Mouse (Mus musculus) liver, embryonic 11.5 days (tissue): ENCODE results near the gene Ndufv3. TPM values are rescaled to one million over a fixed set of nuclear protein-coding genes. Genes with fewer than 3 reads are reported as not detected.
A peak's percentile ranks its signal among the peaks of the same experiment; 100 is the strongest.

Experiments
- ATAC-seq: fragments of 200-750 bp; cut with Nextera tagmentation; replicated peaks from 2 replicates; pipeline ENCODE4 v1.8.0; 2017; ENCODE audit warnings: moderate number of reproducible peaks, mild to moderate bottlenecking, moderate TSS enrichment, moderate library complexity; ENCODE audit not compliant: low FRiP score
- DNase-seq: peaks from one replicate; pipeline ENCODE4 v3.0.0-alpha.2; 2017; ENCODE audit warnings: low spot score
- H3K27ac ChIP-seq: fragments of 300-500 bp; sonication (generic); 2 replicates; pipeline ENCODE4 v1.5.1; 2014; ENCODE audit warnings: mild to moderate bottlenecking, low read depth, low read length, control low read depth
- H3K27me3 ChIP-seq: fragments of 300-500 bp; sonication (generic); replicated peaks from 2 replicates; pipeline ENCODE4 v1.6.1; 2014; ENCODE audit warnings: low read length, mixed read lengths; ENCODE audit not compliant: control insufficient read depth, insufficient read depth
- H3K36me3 ChIP-seq: fragments of 300-500 bp; sonication (generic); 2 replicates; pipeline ENCODE4 v1.6.1; 2014; ENCODE audit warnings: mild to moderate bottlenecking, low read length, moderate library complexity, mixed read lengths; ENCODE audit not compliant: control insufficient read depth, insufficient read depth
- H3K4me1 ChIP-seq: fragments of 300-500 bp; sonication (generic); replicated peaks from 2 replicates; pipeline ENCODE4 v1.6.1; 2014; ENCODE audit warnings: low read length, mixed read lengths; ENCODE audit not compliant: control insufficient read depth, insufficient read depth
- H3K4me2 ChIP-seq: fragments of 300-500 bp; sonication (generic); 2 replicates; pipeline ENCODE4 v1.6.1; 2014; ENCODE audit warnings: mild to moderate bottlenecking, control low read depth, moderate library complexity
- H3K4me3 ChIP-seq: fragments of 300-500 bp; sonication (generic); 2 replicates; pipeline ENCODE4 v1.5.1; 2014; ENCODE audit warnings: low read depth, low read length, control low read depth
- H3K9ac ChIP-seq: fragments of 300-500 bp; sonication (generic); 2 replicates; pipeline ENCODE4 v1.6.1; 2014; ENCODE audit warnings: low read depth, low read length, control low read depth
- H3K9me3 ChIP-seq: fragments of 300-500 bp; sonication (generic); 2 replicates; pipeline ENCODE4 v1.6.1; 2016; ENCODE audit warnings: low read length, inconsistent platforms, mixed read lengths; ENCODE audit not compliant: control insufficient read depth
- WGBS: fragments of 180-500 bp; shearing (Covaris S2); extraction: QIAGEN DNeasy Blood & Tissue Kit; methylation state at CpG from one replicate; pipeline ENCODE4 v1.1.7; 2014; 5-methylcytosine and 5-hydroxymethylcytosine counted together
- polyA plus RNA-seq: library from polyadenylated mRNA; unstranded; fragments of >200 nt; fragmentation: Nextera tagmentation; extraction: Ambion mirVana; gene quantifications from 2 replicates; pipeline ENCODE4 v1.2.1, GENCODE M21; 2014

Ndufv3 gene
- polyA plus RNA-seq, 1 experiment from 2014 or later, result 352 TPM

DNA sequence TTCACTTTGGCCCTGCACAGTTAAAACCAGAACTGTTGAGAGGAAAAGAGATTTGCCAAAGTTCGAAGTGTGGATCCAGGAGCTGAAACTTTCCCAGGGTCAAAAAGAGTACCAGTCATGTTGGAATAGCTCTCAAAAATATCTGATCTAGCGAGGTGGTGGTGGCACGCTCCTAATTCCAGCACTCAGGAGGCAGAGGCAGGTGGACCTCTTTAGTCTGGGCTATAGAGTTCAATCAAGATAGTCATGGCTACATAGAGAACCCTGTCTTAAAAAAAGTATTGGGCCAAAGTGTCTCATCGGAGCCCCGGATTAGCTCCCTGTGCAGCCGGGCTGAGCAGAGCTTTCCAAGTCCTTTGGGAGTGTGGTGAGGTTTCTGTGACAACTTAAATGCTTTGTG, 46.4 kb downstream of the Ndufv3 start:
- peak overlapping the region; percentile 88; the same call in 1 of the 2 replicates for H3K27ac ChIP-seq
- H3K9ac ChIP-seq, result peak overlapping the region; percentile 92
- WGBS, result 73% methylated on average over 6 of the region's 6 CpGs

DNA sequence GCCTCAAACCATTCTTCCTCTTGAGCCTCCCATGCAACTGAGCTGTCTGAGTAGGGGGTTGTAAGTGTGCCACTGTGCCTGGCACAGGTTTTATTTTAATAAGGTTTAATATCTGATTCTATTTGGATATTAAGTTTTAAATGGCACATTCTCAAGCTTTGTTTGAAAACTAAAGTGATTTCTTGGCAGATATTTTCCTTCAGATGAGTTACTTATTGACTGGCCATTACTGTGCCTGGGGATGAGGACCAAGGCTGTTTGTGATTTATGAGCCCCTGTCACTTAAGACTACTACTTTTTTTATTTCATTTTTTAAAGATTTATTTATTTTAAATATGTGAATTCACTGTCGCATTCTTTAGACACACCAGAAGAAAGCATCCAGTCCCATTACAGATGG, 49.8 kb downstream of the Ndufv3 start:
- ATAC-seq (no peak), DNase-seq (no peak)
- WGBS, result 100% methylated on average over 1 of the region's 1 CpGs
- H3K36me3 ChIP-seq, result no peaks in the 10 kb centered on the region
- no peak overlapping the region for H3K27ac ChIP-seq
- H3K4me3 ChIP-seq, result no peak overlapping the region
- H3K9me3 ChIP-seq, result no peaks in the 10 kb centered on the region
- no peaks in the 10 kb centered on the region for H3K27me3 ChIP-seq
- H3K4me2 ChIP-seq, result no peak overlapping the region
- H3K9ac ChIP-seq, result no peak overlapping the region
- H3K4me1 ChIP-seq, result peaks cover 19% of the 10 kb centered on the region

More for the DNA sequence above, 46.4 kb downstream of the Ndufv3 start:
- Histone ChIP-seq H3K9me3 (no peaks in the 10 kb centered on the region), H3K36me3 (no peaks in the 10 kb centered on the region), H3K4me1 (peaks cover 23% of the 10 kb centered on the region), H3K4me2 (peak overlapping the region; percentile 94), H3K4me3 (peak overlapping the region; percentile 73), H3K27me3 (no peaks in the 10 kb centered on the region)
- no peak for DNase-seq
- no peak for ATAC-seq

DNA sequence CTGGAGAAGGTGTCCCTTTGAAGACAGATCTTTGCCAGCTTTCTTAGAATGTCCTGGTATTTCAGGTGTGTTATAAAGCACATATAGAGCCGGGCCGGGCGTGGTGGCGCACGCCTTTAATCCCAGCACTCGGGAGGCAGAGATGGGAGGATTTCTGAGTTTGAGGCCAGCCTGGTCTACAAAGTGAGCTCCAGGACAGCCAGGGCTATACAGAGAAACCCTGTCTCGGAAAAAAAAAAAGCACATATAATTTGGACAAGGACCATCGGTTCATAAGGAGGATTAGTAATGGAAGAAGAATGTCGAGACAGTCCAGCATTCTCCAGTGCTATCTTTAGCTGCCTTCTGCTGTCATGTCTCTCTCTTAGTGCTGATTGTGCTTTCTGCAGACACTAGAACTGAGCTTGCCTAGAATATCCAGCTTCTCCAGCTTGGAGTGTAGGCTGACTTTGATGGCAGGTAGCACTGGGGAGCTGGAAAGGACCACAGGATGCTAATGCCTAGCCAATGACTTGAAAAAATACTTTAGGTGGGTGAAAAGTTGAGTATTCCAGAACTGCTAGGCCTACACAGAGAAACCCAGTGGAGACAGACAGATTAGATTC, 50.5 kb downstream of the Ndufv3 start:
- no peaks in the 10 kb centered on the region for H3K27me3 ChIP-seq
- ATAC-seq (peak; percentile 83), DNase-seq (peak; percentile 64)
- 82% methylated on average over 9 of the region's 9 CpGs for WGBS
- H3K4me2 ChIP-seq, result no peak overlapping the region
- H3K9me3 ChIP-seq, result no peaks in the 10 kb centered on the region
- no peaks in the 10 kb centered on the region for H3K36me3 ChIP-seq
- no peak overlapping the region for H3K9ac ChIP-seq
- H3K4me3 ChIP-seq, result no peak overlapping the region
- peaks cover 20% of the 10 kb centered on the region for H3K4me1 ChIP-seq
- H3K27ac ChIP-seq, result no peak overlapping the region

DNA sequence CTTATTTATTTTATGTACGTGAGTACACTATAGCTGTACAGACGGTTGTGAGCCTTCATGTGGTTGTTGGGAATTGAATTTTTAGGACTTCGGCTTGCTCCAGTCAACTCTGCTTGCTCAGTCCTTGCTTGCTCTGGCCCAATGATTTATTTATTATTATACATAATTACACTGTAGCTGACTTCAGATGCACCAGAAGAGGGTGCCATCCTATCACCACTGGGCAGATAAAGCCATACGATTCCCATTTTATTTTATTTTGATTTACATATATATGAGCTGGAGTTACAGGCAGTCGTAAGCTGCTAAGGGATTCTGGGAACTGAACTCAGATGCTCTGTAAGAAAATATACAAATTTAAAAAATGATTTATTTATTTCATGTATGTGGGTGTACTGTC, 51.8 kb downstream of the Ndufv3 start:
- WGBS, result 90% methylated on average over 5 of the region's 5 CpGs
- Histone ChIP-seq H3K4me1 (peaks cover 10% of the 10 kb centered on the region), H3K36me3 (no peaks in the 10 kb centered on the region), H3K4me2 (no peak overlapping the region), H3K9me3 (no peaks in the 10 kb centered on the region), H3K4me3 (no peak overlapping the region), H3K27me3 (no peaks in the 10 kb centered on the region), H3K9ac (no peak overlapping the region), H3K27ac (no peak overlapping the region)
- ATAC-seq (no peak), DNase-seq (no peak)

DNA sequence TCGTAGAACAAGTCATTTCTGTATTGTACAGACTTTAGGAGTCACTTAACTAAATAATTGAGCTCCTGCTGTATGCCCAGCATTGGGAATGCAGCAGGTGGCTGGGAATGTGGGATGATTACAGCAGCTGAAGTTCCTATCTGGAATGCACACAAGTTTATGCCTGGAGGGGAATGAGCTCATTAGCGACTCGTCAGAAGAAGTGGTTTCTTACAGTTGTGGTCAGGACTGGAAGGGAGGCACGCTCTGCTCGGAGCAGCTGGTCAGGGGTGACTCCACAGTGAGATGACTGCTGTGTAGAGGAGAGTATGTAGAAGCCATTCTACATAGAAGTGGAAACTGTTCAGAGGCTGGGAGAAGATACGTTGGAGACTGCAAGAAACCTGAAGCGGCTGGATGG, 54.7 kb downstream of the Ndufv3 start:
- no peaks in the 10 kb centered on the region for H3K9me3 ChIP-seq
- H3K4me2 ChIP-seq, result no peak overlapping the region
- H3K36me3 ChIP-seq, result no peaks in the 10 kb centered on the region
- WGBS, result 64% methylated on average over 7 of the region's 7 CpGs
- no peak overlapping the region for H3K4me3 ChIP-seq
- H3K27me3 ChIP-seq, result no peaks in the 10 kb centered on the region
- H3K9ac ChIP-seq, result no peak overlapping the region
- no peak overlapping the region for H3K27ac ChIP-seq
- peaks cover 3% of the 10 kb centered on the region; the same call in 1 of the 2 replicates for H3K4me1 ChIP-seq
- DNase-seq, result no peak
- no peak for ATAC-seq

DNA sequence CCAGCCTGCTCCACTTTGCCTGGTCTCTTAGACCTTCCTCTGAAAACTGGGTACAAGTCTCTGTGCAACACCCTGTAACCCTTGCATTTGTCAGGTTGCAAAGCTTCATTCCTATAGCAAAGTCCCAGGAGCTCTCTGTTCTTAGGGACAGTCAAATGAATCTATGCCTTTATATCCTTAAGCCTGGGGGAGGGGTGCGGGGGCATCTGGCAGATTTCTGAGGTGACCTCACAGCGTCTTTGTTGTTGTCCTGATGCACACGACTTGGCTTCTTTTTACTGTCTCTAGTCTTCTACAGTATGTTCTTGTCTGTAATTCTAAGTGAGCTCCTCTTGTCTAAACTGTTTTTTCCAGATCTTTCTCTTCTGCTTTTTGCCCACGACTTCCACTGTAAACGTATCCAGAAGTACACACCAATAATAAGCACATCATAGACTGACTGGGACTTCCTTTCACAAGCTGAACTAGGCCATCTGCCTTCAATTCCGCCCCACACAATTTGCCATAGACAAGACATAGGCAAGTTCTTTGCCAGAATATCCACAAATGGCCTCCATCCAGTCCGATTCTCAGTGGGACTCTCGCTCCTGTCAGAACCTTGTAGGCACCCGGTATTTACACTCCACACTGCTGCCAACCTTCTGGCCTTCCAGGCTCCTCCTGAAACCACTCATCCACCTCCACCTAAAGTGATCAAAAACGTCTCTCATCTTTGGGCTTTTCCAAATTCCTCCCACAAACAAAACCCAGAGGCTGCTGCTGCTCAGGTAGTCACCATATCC, 56.7 kb downstream of the Ndufv3 start:
- H3K4me2 ChIP-seq, result no peak overlapping the region

DNA sequence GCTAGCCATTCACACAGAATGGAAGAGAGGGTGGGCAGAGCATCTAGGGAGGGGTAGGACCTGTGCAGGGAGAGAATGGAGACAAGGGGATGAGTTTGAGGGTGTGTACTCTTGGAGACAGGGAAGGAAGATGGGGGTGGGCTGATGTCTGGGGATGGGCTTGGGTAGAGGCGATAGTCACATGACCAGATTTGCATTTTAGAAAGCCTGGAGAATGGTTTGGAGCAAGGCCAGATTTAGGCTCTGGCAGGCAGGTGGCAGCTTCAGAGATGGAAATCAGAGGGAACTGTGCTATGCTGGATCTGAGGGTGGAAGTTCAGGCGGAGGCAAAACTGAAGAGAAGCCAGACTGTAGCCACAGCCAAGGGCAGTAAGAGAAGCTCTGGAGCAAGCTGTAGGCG, 60.4 kb downstream of the Ndufv3 start:
- DNase-seq (no peak), ATAC-seq (no peak)
- Histone ChIP-seq H3K36me3 (no peaks in the 10 kb centered on the region), H3K27me3 (no peaks in the 10 kb centered on the region), H3K9me3 (no peaks in the 10 kb centered on the region), H3K4me3 (no peak overlapping the region), H3K9ac (no peak overlapping the region), H3K4me2 (no peak overlapping the region), H3K27ac (no peak overlapping the region), H3K4me1 (no peaks in the 10 kb centered on the region)
- 79% methylated on average over 3 of the region's 3 CpGs for WGBS

More for the DNA sequence above, 56.7 kb downstream of the Ndufv3 start:
- 80% methylated on average over 10 of the region's 10 CpGs for whole genome bisulfite sequencing
- no peaks in the 10 kb centered on the region for H3K27me3 ChIP-seq
- H3K9me3 ChIP-seq, result no peaks in the 10 kb centered on the region
- DNase-seq, result no peak
- no peak overlapping the region for H3K4me3 ChIP-seq
- H3K4me1 ChIP-seq, result peaks cover 3% of the 10 kb centered on the region; the same call in 1 of the 2 replicates
- no peak for ATAC-seq
- H3K9ac ChIP-seq, result no peak overlapping the region
- H3K36me3 ChIP-seq, result no peaks in the 10 kb centered on the region
- no peak overlapping the region for H3K27ac ChIP-seq
